Mouse (Mus musculus) forebrain, embryonic 16.5 days (tissue): ENCODE data around the gene Kdelc1. TPM values are rescaled to one million over a fixed set of nuclear protein-coding genes. Genes with fewer than 3 reads are reported as not detected.
A peak's percentile ranks its signal among the peaks of the same experiment; 100 is the strongest.

Source experiments
- ATAC-seq: fragments of 200-750 bp; cut with Nextera tagmentation; 2 replicates; pipeline ENCODE4 v1.8.0; 2017; ENCODE audit warnings: mild to moderate bottlenecking, moderate library complexity
- H3K27ac ChIP-seq: fragments of 300-500 bp; sonication (generic); 2 replicates; pipeline ENCODE4 v1.5.1; 2014; ENCODE audit warnings: low read length, control low read depth
- H3K27me3 ChIP-seq: fragments of 300-500 bp; sonication (generic); replicated peaks from 2 replicates; pipeline ENCODE4 v1.6.1; 2014; ENCODE audit warnings: low read length; ENCODE audit not compliant: control insufficient read depth, insufficient read depth
- H3K36me3 ChIP-seq: fragments of 300-500 bp; sonication (generic); 2 replicates; pipeline ENCODE4 v1.6.1; 2014; ENCODE audit not compliant: control insufficient read depth, insufficient read depth
- H3K4me1 ChIP-seq: fragments of 300-500 bp; sonication (generic); replicated peaks from 2 replicates; pipeline ENCODE4 v1.6.1; 2014; ENCODE audit warnings: low read length; ENCODE audit not compliant: control insufficient read depth, insufficient read depth
- H3K4me2 ChIP-seq: fragments of 300-500 bp; sonication (generic); 2 replicates; pipeline ENCODE4 v1.6.1; 2014; ENCODE audit warnings: mild to moderate bottlenecking, low read length, control low read depth
- H3K4me3 ChIP-seq: fragments of 300-500 bp; sonication (generic); replicated peaks from 2 replicates; pipeline ENCODE4 v1.5.1; 2014; ENCODE audit warnings: mild to moderate bottlenecking, low read length, control low read depth
- H3K9ac ChIP-seq: fragments of 300-500 bp; sonication (generic); replicated peaks from 2 replicates; pipeline ENCODE4 v1.6.1; 2014; ENCODE audit warnings: low read depth, low read length, control low read depth
- H3K9me3 ChIP-seq: fragments of 300-500 bp; sonication (generic); 2 replicates; pipeline ENCODE4 v1.6.1; 2016; ENCODE audit warnings: low read length; ENCODE audit not compliant: control insufficient read depth
- WGBS: fragments of 180-500 bp; shearing (Covaris S2); extraction: QIAGEN DNeasy Blood & Tissue Kit; methylation state at CpG from one replicate; pipeline ENCODE4 v1.1.7; 2014; 5-methylcytosine and 5-hydroxymethylcytosine counted together
- polyA plus RNA-seq: library from polyadenylated mRNA; unstranded; fragments of >200 nt; fragmentation: Nextera tagmentation; extraction: Ambion mirVana; gene quantifications from 2 replicates; pipeline ENCODE4 v1.2.1, GENCODE M21; 2015

Kdelc1 gene
- polyA plus RNA-seq: 27.6 and 33.1 TPM in 2 replicates

DNA sequence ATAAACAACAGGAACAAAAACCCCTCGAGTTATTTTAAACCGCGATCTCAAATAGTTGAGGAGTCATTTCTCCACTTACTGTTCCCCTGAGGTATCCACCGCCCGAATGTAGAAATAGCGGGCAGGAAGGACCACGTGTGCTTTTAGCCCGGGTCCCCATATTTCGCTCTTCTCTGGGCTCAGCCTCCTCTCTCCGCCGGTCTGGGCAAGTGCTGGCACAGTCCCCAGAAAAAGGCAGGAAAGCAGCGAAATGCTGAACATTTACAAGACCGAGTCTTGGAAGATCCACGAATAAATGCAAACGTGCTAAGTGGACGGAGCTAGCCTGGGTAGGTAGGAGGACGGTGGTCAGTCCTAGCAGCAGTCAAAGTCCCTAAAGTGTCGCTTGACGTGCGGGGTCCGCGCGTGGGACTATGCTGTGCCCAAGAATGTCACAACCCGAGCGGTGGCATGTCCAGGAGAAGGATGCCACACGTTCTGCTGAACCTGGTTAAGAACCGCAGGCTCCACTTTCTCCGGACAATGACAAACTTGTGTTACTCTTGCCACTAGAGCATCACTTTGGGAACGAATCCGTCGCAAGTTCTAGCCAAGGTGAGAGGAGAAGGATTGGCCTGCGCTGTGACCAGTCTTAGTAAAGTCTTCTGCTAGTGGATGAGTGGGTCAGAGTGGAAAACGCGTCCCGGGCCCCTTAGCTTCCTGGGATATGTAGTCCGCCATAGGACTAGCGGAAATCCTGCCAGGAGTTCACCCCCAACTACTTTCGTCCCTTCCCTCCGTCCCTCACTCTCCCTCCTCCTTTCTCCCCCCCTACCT is at the start of gene Kdelc1, which contains the start of gene Bivm:
TSS of gene Kdelc1 (minus strand) at position 570 of the 816 bp plus-strand sequence.
TSS of gene Bivm (plus strand) at position 719 of the 816 bp plus-strand sequence.
- Histone ChIP-seq H3K4me3 (peak within 1 kb of the TSS; percentile 65), H3K27ac (peak within 1 kb of the TSS; percentile 96), H3K9me3 (no peaks in the 10 kb centered on the region), H3K9ac (peak within 1 kb of the TSS; percentile 92), H3K4me2 (peak within 1 kb of the TSS; percentile 75), H3K27me3 (no peaks in the 10 kb centered on the region), H3K4me1 (peaks cover 11% of the 10 kb centered on the region), H3K36me3 (no peaks in the 10 kb centered on the region; the same call in 1 of the 2 replicates)
- ATAC-seq: peak; percentile 97
- WGBS: under 1% methylated on average over 39 of the region's 39 CpGs

DNA sequence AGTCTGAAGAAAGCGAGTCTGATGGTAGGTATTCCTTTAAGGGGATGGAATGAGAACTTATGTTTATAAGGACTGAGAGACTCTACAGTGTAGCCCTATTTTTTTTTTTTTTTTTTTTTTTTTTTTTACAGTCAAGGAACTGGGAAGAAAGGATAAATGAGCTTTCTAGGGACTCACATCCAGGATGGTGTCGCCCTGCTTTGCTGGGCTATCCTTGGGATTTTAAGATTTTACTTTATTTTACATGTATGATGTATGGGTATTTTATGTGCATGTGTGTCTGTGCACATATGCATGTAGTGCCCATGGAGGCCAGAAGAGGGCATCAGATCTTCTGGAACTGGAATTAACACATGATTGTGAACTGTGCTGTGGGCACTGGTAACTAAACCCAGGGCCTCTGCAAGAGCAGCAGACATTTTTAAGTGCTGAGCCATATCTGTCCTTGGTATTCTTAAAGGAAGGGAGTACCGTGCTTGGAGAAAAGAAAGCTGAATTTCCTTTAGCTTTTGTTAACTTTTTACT is 49.3 kb upstream of the Kdelc1 start:
- no peak overlapping the region for H3K4me3 ChIP-seq
- no peak overlapping the region for H3K4me2 ChIP-seq
- peaks cover 64% of the 10 kb centered on the region for H3K36me3 ChIP-seq
- H3K4me1 ChIP-seq: no peaks in the 10 kb centered on the region
- WGBS: 96% methylated on average over 3 of the region's 3 CpGs
- no peaks in the 10 kb centered on the region for H3K27me3 ChIP-seq
- no peak for ATAC-seq
- H3K9ac ChIP-seq: no peak overlapping the region
- H3K9me3 ChIP-seq: 0 out of 2 replicates have a peak, but pooled peaks cover 3% of the 10 kb centered on the region
- no peak overlapping the region for H3K27ac ChIP-seq

DNA sequence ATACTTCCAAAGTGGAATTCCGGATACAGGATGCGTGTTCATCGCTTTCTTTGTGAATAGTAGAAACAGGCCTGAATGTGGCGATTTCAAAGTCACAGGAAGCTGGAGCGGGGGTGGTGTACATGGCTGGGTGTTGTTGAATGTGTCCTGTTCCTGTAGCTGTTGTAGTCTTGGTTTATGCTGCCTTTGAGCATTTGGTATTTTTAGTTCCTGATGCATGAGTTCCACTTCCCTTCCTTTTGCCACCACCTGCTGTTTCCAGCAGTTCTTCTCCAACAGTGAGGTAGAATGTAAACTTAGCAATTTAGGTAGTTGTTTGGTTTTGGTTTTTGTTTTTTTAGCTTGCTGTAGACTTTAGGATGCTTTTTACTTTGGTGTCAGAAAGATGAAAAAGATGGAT is 43.8 kb upstream of the Kdelc1 start:
- Histone ChIP-seq H3K4me3 (no peak overlapping the region), H3K4me2 (no peak overlapping the region), H3K4me1 (no peaks in the 10 kb centered on the region), H3K9me3 (no peaks in the 10 kb centered on the region), H3K27me3 (no peaks in the 10 kb centered on the region), H3K36me3 (peaks cover 66% of the 10 kb centered on the region), H3K9ac (no peak overlapping the region), H3K27ac (no peak overlapping the region)
- WGBS: 92% methylated on average over 5 of the region's 5 CpGs
- no peak for ATAC-seq

DNA sequence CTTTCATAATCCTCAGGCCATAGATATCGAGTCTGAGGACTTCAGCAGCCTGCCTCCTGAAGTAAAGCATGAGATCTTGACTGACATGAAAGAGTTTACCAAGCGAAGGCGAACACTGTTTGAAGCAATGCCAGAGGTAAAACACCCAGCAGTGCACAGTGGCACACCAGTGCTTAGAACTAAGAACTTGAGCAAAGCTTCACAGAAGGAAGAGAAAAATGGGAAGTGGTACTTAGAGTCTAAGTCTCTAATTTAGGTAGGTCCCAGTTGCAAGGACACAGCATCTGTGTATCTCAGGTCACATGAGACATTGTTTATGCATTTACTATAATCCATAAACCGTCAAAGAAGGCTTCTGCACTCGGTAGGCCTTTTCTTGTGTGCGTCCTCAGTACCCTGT is 43.2 kb upstream of the Kdelc1 start:
- no peak for ATAC-seq
- no peak overlapping the region for H3K9ac ChIP-seq
- H3K4me3 ChIP-seq: no peak overlapping the region
- H3K27ac ChIP-seq: no peak overlapping the region
- no peaks in the 10 kb centered on the region for H3K4me1 ChIP-seq
- no peak overlapping the region for H3K4me2 ChIP-seq
- H3K27me3 ChIP-seq: no peaks in the 10 kb centered on the region
- no peaks in the 10 kb centered on the region for H3K9me3 ChIP-seq
- 95% methylated on average over 6 of the region's 6 CpGs for WGBS
- H3K36me3 ChIP-seq: peaks cover 61% of the 10 kb centered on the region

DNA sequence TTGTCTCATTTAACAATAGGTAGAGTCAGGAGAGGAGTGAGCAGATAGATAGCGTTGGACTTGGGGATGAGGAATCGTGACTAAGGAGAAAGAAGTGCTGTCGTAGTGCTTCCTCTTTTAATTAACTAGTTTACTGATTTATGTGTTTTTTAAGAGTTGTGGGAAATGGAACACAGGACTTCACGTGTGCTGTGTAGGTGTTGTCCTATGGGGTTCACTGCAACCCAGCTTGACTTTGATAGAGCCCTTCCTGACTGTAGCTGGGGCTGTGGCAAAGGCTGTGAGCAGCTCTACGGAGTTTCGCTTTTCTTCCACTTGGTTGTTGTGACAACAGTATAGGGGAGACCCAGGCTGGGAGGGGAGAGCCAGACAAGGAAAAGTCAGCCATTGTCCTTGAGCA is 39.7 kb upstream of the Kdelc1 start:
- H3K9me3 ChIP-seq: no peaks in the 10 kb centered on the region
- no peak overlapping the region for H3K27ac ChIP-seq
- peaks cover 40% of the 10 kb centered on the region for H3K36me3 ChIP-seq
- WGBS: 90% methylated on average over 6 of the region's 6 CpGs
- no peak overlapping the region for H3K4me3 ChIP-seq
- H3K27me3 ChIP-seq: no peaks in the 10 kb centered on the region
- no peak overlapping the region for H3K4me2 ChIP-seq
- no peaks in the 10 kb centered on the region for H3K4me1 ChIP-seq
- no peak for ATAC-seq
- no peak overlapping the region for H3K9ac ChIP-seq

DNA sequence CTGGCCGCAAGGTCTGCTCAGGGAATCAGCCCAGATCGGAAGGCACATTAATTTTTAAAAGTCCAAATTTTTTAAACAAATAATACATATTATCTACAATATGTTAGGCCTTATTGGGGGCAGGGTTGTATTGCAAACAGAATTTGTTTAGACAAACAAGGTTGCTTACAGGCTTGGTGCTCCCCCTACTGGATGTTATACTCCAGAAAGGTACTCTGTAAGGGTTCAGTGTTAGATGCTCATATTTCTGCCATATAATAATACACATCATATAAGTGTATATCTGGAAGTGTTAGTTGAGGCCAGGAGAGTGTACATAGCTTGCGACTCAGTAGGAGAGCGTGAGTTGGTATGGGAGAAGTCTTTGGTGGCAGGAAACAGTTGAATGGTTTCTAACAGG is 36.7 kb upstream of the Kdelc1 start:
- H3K27ac ChIP-seq: no peak overlapping the region
- no peak overlapping the region for H3K4me2 ChIP-seq
- H3K36me3 ChIP-seq: peaks cover 19% of the 10 kb centered on the region
- no peak overlapping the region for H3K9ac ChIP-seq
- H3K4me1 ChIP-seq: no peaks in the 10 kb centered on the region
- H3K27me3 ChIP-seq: no peaks in the 10 kb centered on the region
- H3K9me3 ChIP-seq: no peaks in the 10 kb centered on the region
- 98% methylated on average over 4 of the region's 4 CpGs for WGBS
- H3K4me3 ChIP-seq: no peak overlapping the region
- ATAC-seq: no peak

DNA sequence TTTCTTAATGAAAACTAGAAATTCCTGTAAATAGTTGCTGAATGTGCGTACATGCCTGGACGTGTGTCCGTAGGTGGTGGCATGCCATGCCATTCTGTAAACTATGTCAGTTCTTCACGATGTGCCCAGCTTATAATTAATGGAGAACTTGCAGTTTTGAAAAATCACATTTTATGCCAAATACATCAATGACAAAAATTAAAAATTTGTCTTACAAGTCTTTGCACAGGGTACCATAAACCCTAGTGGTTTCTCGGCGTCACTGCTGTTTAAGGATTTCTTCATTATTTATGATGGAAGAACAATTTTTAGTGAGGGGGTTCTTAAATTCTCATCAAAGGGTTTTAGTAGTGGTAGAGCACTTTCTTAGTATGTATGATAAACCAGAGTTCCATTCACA is 30.1 kb upstream of the Kdelc1 start:
- Histone ChIP-seq H3K4me1 (peaks cover 4% of the 10 kb centered on the region; the same call in 1 of the 2 replicates), H3K27me3 (no peaks in the 10 kb centered on the region), H3K9me3 (no peaks in the 10 kb centered on the region), H3K4me3 (peak overlapping the region; percentile 58), H3K36me3 (no peaks in the 10 kb centered on the region), H3K27ac (no peak overlapping the region), H3K4me2 (peak overlapping the region; percentile 78), H3K9ac (peak overlapping the region; percentile 82; the same call in 1 of the 2 replicates)
- WGBS: 20% methylated on average over 6 of the region's 6 CpGs
- no peak for ATAC-seq

DNA sequence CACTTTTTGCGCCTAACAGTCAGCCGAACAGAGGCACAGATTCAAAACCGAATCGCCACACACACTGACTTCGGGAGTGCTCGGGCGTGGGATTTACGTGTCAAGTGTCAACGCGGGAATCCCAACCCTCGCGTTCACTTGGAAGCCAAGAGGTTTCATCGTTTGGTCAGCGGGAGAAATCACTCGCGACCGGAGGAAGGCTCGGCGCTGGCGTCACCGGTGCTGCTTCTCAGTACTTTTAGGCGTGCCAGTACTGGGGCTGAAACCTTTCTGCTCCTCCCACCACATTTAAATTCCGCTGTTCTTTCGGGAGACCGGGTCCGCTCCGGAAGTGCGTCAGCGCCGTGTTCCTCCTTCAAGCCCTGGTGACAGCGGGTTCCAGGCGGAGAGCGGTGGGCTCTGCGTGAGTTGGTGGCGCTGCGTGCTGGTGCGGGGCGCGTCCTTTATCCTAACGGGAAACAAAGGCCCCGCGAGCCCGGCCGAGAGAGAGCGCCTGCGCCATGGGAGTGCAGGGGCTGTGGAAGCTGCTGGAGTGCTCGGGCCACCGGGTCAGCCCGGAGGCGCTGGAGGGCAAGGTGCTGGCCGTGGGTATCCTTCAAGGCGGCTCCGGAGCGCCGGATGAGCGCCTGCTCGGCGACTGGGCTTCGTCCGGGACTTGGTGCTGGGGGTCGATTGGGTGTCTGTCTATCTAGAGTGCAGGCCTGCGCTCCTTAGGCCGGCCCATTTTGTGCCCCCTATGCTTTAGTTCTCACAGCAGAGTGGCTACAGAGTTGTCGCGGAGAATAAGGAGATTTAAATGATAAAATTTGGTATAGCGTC is 29.2 kb upstream of the Kdelc1 start, which contains the start of gene Ercc5:
TSS of gene Ercc5 (plus strand) at position 182 of the 819 bp plus-strand sequence.
- peak; percentile 98 for ATAC-seq
- peak within 1 kb of the TSS; percentile 78 for H3K4me2 ChIP-seq
- H3K36me3 ChIP-seq: peaks cover 6% of the 10 kb centered on the region; the same call in 1 of the 2 replicates
- H3K4me1 ChIP-seq: peaks cover 4% of the 10 kb centered on the region; the same call in 1 of the 2 replicates
- peak within 1 kb of the TSS; percentile 82 for H3K9ac ChIP-seq
- H3K4me3 ChIP-seq: peak within 1 kb of the TSS; percentile 58
- no peaks in the 10 kb centered on the region for H3K9me3 ChIP-seq
- under 1% methylated on average over 66 of the region's 66 CpGs for WGBS
- no peaks in the 10 kb centered on the region for H3K27me3 ChIP-seq
- H3K27ac ChIP-seq: peak within 1 kb of the TSS; percentile 95

DNA sequence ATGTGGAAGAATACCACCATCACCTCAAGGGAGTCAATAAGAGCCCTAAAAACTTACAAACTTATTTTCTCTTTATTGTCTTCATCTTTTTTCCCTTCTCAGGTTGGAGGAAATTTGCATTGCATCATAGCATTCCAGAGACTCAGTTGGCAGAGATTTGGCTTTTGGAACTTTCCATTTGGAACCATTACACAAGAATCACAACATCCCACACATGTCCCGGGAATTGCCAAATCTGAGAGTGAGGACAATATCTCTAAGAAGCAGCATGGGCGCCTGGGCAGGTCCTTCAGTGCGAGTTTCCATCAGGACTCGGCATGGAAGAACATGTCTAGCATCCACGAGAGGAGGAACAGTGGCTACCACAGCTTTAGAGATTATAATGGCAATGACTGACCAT is 24.1 kb upstream of the Kdelc1 start:
- no peak overlapping the region for H3K9ac ChIP-seq
- WGBS: 94% methylated on average over 5 of the region's 5 CpGs
- H3K4me1 ChIP-seq: 0 out of 2 replicates have a peak, but pooled peaks cover 4% of the 10 kb centered on the region
- ATAC-seq: no peak
- no peak overlapping the region for H3K27ac ChIP-seq
- no peak overlapping the region for H3K4me2 ChIP-seq
- no peaks in the 10 kb centered on the region for H3K27me3 ChIP-seq
- no peak overlapping the region for H3K4me3 ChIP-seq
- H3K36me3 ChIP-seq: peaks cover 15% of the 10 kb centered on the region
- no peaks in the 10 kb centered on the region for H3K9me3 ChIP-seq
